8 mouse cellular contexts compared by ENCODE assay signal in genomic region chr2:92484256-92485025, GRCm38 (mm10). TPM values are rescaled to one million over a fixed set of nuclear protein-coding genes. Genes with fewer than 3 reads are reported as not detected.
A peak's percentile ranks its signal among the peaks of the same experiment; 100 is the strongest.
DNase-seq lines count a peak whose midpoint lies in the region; ATAC-seq and TF ChIP-seq lines count a peak whose summit lies in the region.

No protein-coding gene starts in this region.

- no peak overlapping the region for H3K27ac ChIP-seq in hindbrain, postnatal 0 days

- peaks cover 8% of the 10 kb centered on the region; the same call in 1 of the 2 replicates for H3K27me3 ChIP-seq in hindbrain, postnatal 0 days (ENCODE audit: insufficient read depth, low read length)

- H3K9me3 ChIP-seq in hindbrain, postnatal 0 days (ENCODE audit: low read length), result no peaks in the 10 kb centered on the region

- TF ChIP-seq POLR2A in brain, embryonic 14.5 days (IDR thresholded peaks at IDR 0.05; ENCODE audit: borderline replicate concordance, extremely low read depth, insufficient read depth, insufficient read length, poor library complexity, severe bottlenecking), result no peak

- WGBS in hindbrain, postnatal 0 days, result 34% methylated on average over 23 of the region's 23 CpGs

- peak; percentile 60 to 65 for DNase-seq in left cerebral cortex, adult 18-20 months (ENCODE audit: low spot score in 2 of 2)
- no peak for DNase-seq in left cerebral cortex, adult 8-10 months (ENCODE audit: low spot score in 2 of 2)
- peak; percentile 46 for DNase-seq in brain, embryonic 14.5 days (ENCODE audit: low read depth)
- DNase-seq in hindbrain, postnatal 0 days (ENCODE audit: low spot score), result no peak
- DNase-seq in thymus, postnatal 4 days, result peak; percentile 67
- no peak for DNase-seq in frontal cortex, postnatal 14 days (ENCODE audit: low spot score in 2 of 2)

- H3K4me3 ChIP-seq in hindbrain, postnatal 0 days (ENCODE audit: low read length), result peak overlapping the region; percentile 1; the same call in 1 of the 2 replicates

- H3K36me3 ChIP-seq in hindbrain, postnatal 0 days (ENCODE audit: insufficient read depth, low read length), result no peaks in the 10 kb centered on the region

- no peak for TF ChIP-seq CTCF in brain, embryonic 14.5 days (IDR thresholded peaks at IDR 0.05; ENCODE audit: borderline replicate concordance, extremely low read depth, insufficient read depth, insufficient read length)
- no peak for TF ChIP-seq CTCF in hindbrain, postnatal 0 days (IDR thresholded peaks at IDR 0.05; ENCODE audit: low read depth)

- H3K4me2 ChIP-seq in hindbrain, postnatal 0 days (ENCODE audit: low read depth, low read length), result peak overlapping the region; percentile 41

- ATAC-seq in hindbrain, postnatal 0 days, result no peak
- peak; percentile 35 for ATAC-seq in megakaryocyte progenitor cell, adult 5-6 weeks (replicated peaks; ENCODE audit: poor library complexity)
- ATAC-seq in erythroblast, adult 5-6 weeks (replicated peaks; ENCODE audit: low FRiP score, poor library complexity, severe bottlenecking), result no peak

- H3K9ac ChIP-seq in hindbrain, postnatal 0 days (replicated peaks; ENCODE audit: low read length), result no peak overlapping the region

- H3K4me1 ChIP-seq in hindbrain, postnatal 0 days (ENCODE audit: insufficient read depth, low read length), result no peaks in the 10 kb centered on the region

RNA-seq across cellular contexts. Expression of gene Slc35c1, which starts 24.1 kb away (rescaled TPM):
- 10 to 100 TPM; 15.9 to 18.0 TPM for total RNA-seq in left cerebral cortex, adult 18-20 months (2021)
- 10 to 100 TPM; 15.3 to 18.1 (median 16.3) TPM for total RNA-seq in left cerebral cortex, adult 8-10 months (2022)
- polyA plus RNA-seq in brain, embryonic 14.5 days (2012; rRNA removed), result 14.2 and 14.5 TPM in 2 replicates
- total RNA-seq in hindbrain, postnatal 0 days (2014; rRNA removed), result 11.0 and 12.7 TPM in 2 replicates
- polyA plus RNA-seq in hindbrain, postnatal 0 days (2015; fragmentation: Nextera tagmentation; extraction: Ambion mirVana), result 12.7 and 16.4 TPM in 2 replicates
- total RNA-seq in megakaryocyte progenitor cell, adult 5-6 weeks (2015), result 62.3 and 76.4 TPM in 2 replicates
- total RNA-seq in megakaryocyte progenitor cell, adult 5-6 weeks (2017), result 16.5 and 19.3 TPM in 2 replicates
- 16.5 and 18.3 TPM in 2 replicates for total RNA-seq in erythroblast, adult 5-6 weeks (2015; ENCODE audit: low replicate concordance)
- total RNA-seq in erythroblast, adult 5-6 weeks (2017; ENCODE audit: low replicate concordance), result 3.1 and 7.1 TPM in 2 replicates

RNA-seq across cellular contexts. Expression of gene Cry2, which starts 50.6 kb away (rescaled TPM):
- total RNA-seq in left cerebral cortex, adult 18-20 months (2021), result 100 to 1,000 TPM; 124 to 136 TPM
- 100 to 1,000 TPM; 121 to 130 (median 128) TPM for total RNA-seq in left cerebral cortex, adult 8-10 months (2022)
- polyA plus RNA-seq in brain, embryonic 14.5 days (2012; rRNA removed), result 24.1 and 31.1 TPM in 2 replicates
- total RNA-seq in hindbrain, postnatal 0 days (2014; rRNA removed), result 43.8 and 45.5 TPM in 2 replicates
- polyA plus RNA-seq in hindbrain, postnatal 0 days (2015; fragmentation: Nextera tagmentation; extraction: Ambion mirVana), result 50.6 and 52.0 TPM in 2 replicates
- 9.0 and 10.1 TPM in 2 replicates for total RNA-seq in megakaryocyte progenitor cell, adult 5-6 weeks (2015)
- 7.4 and 10.9 TPM in 2 replicates for total RNA-seq in megakaryocyte progenitor cell, adult 5-6 weeks (2017)
- total RNA-seq in erythroblast, adult 5-6 weeks (2015; ENCODE audit: low replicate concordance), result 0.19 and 0.63 TPM in 2 replicates
- 1.3 and 1.5 TPM in 2 replicates for total RNA-seq in erythroblast, adult 5-6 weeks (2017; ENCODE audit: low replicate concordance)

Comparison
In these comparisons a context has a peak if more than half of its experiments do, and no peak if none do; other contexts are left out.
1. DNase-seq: peak in left cerebral cortex, adult 18-20 months (2 of 2), brain, embryonic 14.5 days (single experiment) and thymus, postnatal 4 days (single experiment); none in left cerebral cortex, adult 8-10 months (0 of 2), hindbrain, postnatal 0 days (single experiment) and frontal cortex, postnatal 14 days (0 of 2).